Mouse (Mus musculus): ENCODE results near the gene Ecpas. TPM values are rescaled to one million over a fixed set of nuclear protein-coding genes. Genes with fewer than 3 reads are reported as not detected.

The Ecpas gene
- polyA plus RNA-seq (2014; fragmentation: Nextera tagmentation; extraction: Ambion mirVana): 40.5 and 47.2 TPM in 2 replicates

DNA sequence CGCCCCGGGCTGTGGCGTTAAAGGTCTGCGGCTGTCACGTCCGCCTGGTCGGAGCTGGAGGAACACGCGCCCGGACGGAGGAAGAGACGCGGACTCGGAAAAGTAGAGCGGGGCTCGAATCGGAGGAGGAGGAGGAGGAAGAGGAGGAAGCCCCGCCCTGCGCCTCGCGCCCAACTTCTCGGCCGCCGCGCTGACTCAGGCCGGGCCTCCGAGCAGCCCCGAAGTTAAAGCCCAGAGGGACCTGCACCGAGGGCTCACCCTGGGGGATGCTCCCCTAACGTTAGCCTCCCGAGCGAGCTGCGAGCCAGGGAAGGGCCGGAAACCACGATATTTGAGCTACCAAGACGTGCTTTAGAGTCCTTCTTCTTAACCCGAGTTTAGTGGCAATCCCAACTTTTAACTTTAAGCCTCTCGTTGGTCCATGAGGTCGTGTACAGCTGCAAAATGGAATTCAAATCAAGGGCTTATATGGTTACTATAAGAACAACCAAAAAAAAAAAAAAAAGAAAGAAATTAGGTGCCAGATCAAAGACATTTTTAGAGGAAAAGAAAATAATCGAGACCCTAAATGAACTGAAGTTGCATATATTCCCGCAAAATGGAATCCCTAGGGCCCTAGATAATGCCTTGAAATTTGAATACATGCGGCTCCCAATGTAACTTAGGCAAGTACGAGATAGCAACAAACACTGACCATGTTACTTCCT, at the start of gene Ecpas:
Gene Ecpas (minus strand): TSS at position 121 of the 707 bp plus-strand sequence.
- DNase-seq (ENCODE audit: low spot score): peak; percentile 82
- Histone ChIP-seq H3K27ac (replicated peaks; ENCODE audit: low read depth, low read length) (peak within 1 kb of the TSS; percentile 95), H3K36me3 (replicated peaks; ENCODE audit: control insufficient read depth, insufficient read depth, low read depth, low read length) (no peaks in the 10 kb centered on the region)

DNA sequence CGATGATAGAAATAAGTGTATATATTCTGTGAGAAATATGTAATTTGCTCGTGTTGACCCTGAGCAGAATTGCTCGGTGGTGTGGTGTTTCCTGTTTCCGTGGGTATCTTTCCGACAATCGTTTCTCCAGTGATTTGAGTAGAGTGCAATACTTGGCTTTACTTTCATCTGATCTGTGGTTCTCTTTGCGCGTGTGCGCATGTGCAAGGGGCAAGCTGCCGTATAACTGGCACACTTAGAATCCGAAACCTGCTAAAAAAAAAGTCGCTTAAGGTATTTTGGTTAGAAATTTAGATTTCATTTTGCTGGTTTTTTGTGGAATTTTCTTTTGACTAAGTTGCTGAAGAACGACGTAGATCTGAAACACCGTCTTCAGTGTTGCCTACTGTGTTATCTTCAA, 49.2 kb upstream of the Ecpas start:
- Histone ChIP-seq H3K27me3 (ENCODE audit: control insufficient read depth, insufficient read depth, low read length) (no peaks in the 10 kb centered on the region), H3K36me3 (replicated peaks; ENCODE audit: control insufficient read depth, insufficient read depth, low read depth, low read length) (no peaks in the 10 kb centered on the region), H3K27ac (replicated peaks; ENCODE audit: low read depth, low read length) (no peak overlapping the region), H3K4me3 (ENCODE audit: low read depth, low read length) (no peak overlapping the region), H3K9ac (replicated peaks; ENCODE audit: low read length) (no peak overlapping the region), H3K4me1 (ENCODE audit: control insufficient read depth, insufficient read depth, low read length) (no peaks in the 10 kb centered on the region), H3K9me3 (replicated peaks; ENCODE audit: control insufficient read depth, low read length) (no peaks in the 10 kb centered on the region), H3K4me2 (ENCODE audit: low read depth, low read length) (no peak overlapping the region)
- no peak for ATAC-seq (replicated peaks; ENCODE audit: insufficient number of reproducible peaks, low FRiP score, low TSS enrichment, low read depth)
- DNase-seq (ENCODE audit: low spot score): no peak
- 93% methylated on average over 15 of the region's 15 CpGs for WGBS

More for the DNA sequence above, at the start of gene Ecpas:
- H3K4me1 ChIP-seq (ENCODE audit: control insufficient read depth, insufficient read depth, low read length): no peaks in the 10 kb centered on the region
- H3K4me2 ChIP-seq (ENCODE audit: low read depth, low read length): peak within 1 kb of the TSS; percentile 61
- H3K9me3 ChIP-seq (replicated peaks; ENCODE audit: control insufficient read depth, low read length): no peaks in the 10 kb centered on the region
- H3K9ac ChIP-seq (replicated peaks; ENCODE audit: low read length): peak within 1 kb of the TSS; percentile 96
- H3K4me3 ChIP-seq (ENCODE audit: low read depth, low read length): peak within 1 kb of the TSS; percentile 93
- no peaks in the 10 kb centered on the region for H3K27me3 ChIP-seq (ENCODE audit: control insufficient read depth, insufficient read depth, low read length)
- ATAC-seq (replicated peaks; ENCODE audit: insufficient number of reproducible peaks, low FRiP score, low TSS enrichment, low read depth): peak; percentile 53
- 4% methylated on average over 43 of the region's 43 CpGs for WGBS

- no peaks in the 10 kb centered on the region for H3K27me3 ChIP-seq (ENCODE audit: control insufficient read depth, insufficient read depth, low read length)
- no peaks in the 10 kb centered on the region for H3K36me3 ChIP-seq (replicated peaks; ENCODE audit: control insufficient read depth, insufficient read depth, low read depth, low read length)
- DNase-seq (ENCODE audit: low spot score) (no peak), ATAC-seq (replicated peaks; ENCODE audit: insufficient number of reproducible peaks, low FRiP score, low TSS enrichment, low read depth) (no peak)
- no peak overlapping the region for H3K4me3 ChIP-seq (ENCODE audit: low read depth, low read length)
- H3K9me3 ChIP-seq (replicated peaks; ENCODE audit: control insufficient read depth, low read length): no peaks in the 10 kb centered on the region
- H3K4me2 ChIP-seq (ENCODE audit: low read depth, low read length): no peak overlapping the region
- 96% methylated on average over 11 of the region's 11 CpGs for WGBS
- H3K4me1 ChIP-seq (ENCODE audit: control insufficient read depth, insufficient read depth, low read length): no peaks in the 10 kb centered on the region
- H3K27ac ChIP-seq (replicated peaks; ENCODE audit: low read depth, low read length): no peak overlapping the region
- no peak overlapping the region for H3K9ac ChIP-seq (replicated peaks; ENCODE audit: low read length)
These were observed 40.1 kb upstream of the Ecpas start for GRCm38 (mm10) chr4:58952630-58953029.

DNA sequence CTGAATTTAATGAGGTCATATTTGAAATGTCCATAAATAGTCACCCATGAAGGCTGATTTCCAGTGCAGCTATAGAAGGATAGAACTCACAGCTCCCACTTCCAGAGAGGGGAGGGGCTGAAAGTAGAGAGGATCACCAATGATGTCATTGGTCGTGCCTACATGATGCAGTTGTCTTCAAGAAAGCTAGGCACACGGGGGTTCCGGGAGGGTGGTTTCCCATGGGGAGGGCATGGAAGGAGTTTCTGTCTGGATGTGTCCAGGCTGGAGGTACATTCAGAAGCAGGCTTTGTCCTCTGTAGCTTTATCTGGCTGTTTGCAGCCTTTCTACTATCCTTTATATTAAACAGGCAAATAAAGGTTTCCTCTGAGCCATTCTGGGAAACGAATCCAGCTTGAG, 35.8 kb upstream of the Ecpas start:
- ATAC-seq (replicated peaks; ENCODE audit: insufficient number of reproducible peaks, low FRiP score, low TSS enrichment, low read depth): no peak
- WGBS: 85% methylated on average over 4 of the region's 4 CpGs

GRCm38 (mm10) chr4:58944695-58945094, 32.1 kb upstream of the Ecpas start:
- H3K4me3 ChIP-seq (ENCODE audit: low read depth, low read length): peak overlapping the region; percentile 75; the same call in 1 of the 2 replicates
- no peak overlapping the region for H3K4me2 ChIP-seq (ENCODE audit: low read depth, low read length)
- DNase-seq (ENCODE audit: low spot score) (no peak), ATAC-seq (replicated peaks; ENCODE audit: insufficient number of reproducible peaks, low FRiP score, low TSS enrichment, low read depth) (no peak)
- no peaks in the 10 kb centered on the region; the same call in 1 of the 2 replicates for H3K4me1 ChIP-seq (ENCODE audit: control insufficient read depth, insufficient read depth, low read length)
- H3K27me3 ChIP-seq (ENCODE audit: control insufficient read depth, insufficient read depth, low read length): no peaks in the 10 kb centered on the region
- 74% methylated on average over 5 of the region's 5 CpGs for WGBS
- no peaks in the 10 kb centered on the region for H3K9me3 ChIP-seq (replicated peaks; ENCODE audit: control insufficient read depth, low read length)
- no peak overlapping the region for H3K27ac ChIP-seq (replicated peaks; ENCODE audit: low read depth, low read length)
- no peaks in the 10 kb centered on the region for H3K36me3 ChIP-seq (replicated peaks; ENCODE audit: control insufficient read depth, insufficient read depth, low read depth, low read length)
- H3K9ac ChIP-seq (replicated peaks; ENCODE audit: low read length): no peak overlapping the region

More for the DNA sequence above, 35.8 kb upstream of the Ecpas start:
- Histone ChIP-seq H3K4me2 (ENCODE audit: low read depth, low read length) (no peak overlapping the region), H3K4me3 (ENCODE audit: low read depth, low read length) (no peak overlapping the region), H3K27me3 (ENCODE audit: control insufficient read depth, insufficient read depth, low read length) (no peaks in the 10 kb centered on the region), H3K9ac (replicated peaks; ENCODE audit: low read length) (no peak overlapping the region), H3K9me3 (replicated peaks; ENCODE audit: control insufficient read depth, low read length) (no peaks in the 10 kb centered on the region), H3K36me3 (replicated peaks; ENCODE audit: control insufficient read depth, insufficient read depth, low read depth, low read length) (no peaks in the 10 kb centered on the region), H3K27ac (replicated peaks; ENCODE audit: low read depth, low read length) (no peak overlapping the region), H3K4me1 (ENCODE audit: control insufficient read depth, insufficient read depth, low read length) (no peaks in the 10 kb centered on the region; the same call in 1 of the 2 replicates)
- no peak for DNase-seq (ENCODE audit: low spot score)

DNA sequence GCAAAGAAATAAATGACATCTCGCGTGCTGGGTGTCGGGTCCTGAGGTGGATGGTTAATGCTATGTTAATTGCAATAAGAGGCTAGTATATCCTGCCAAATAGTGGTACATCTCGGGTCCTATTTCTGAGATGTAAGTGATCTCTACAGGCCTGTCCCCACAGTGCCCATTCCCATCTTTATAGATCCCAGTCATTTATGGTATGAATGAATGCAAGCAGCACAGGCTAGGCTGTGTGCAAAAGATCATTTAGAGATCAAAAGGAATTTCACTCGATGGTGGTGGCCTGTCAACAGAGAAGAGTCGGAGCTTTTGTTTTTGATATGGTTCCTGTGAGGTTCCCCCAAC, 31.6 kb upstream of the Ecpas start:
- Histone ChIP-seq H3K4me1 (ENCODE audit: control insufficient read depth, insufficient read depth, low read length) (no peaks in the 10 kb centered on the region; the same call in 1 of the 2 replicates), H3K9me3 (replicated peaks; ENCODE audit: control insufficient read depth, low read length) (no peaks in the 10 kb centered on the region), H3K4me2 (ENCODE audit: low read depth, low read length) (peak overlapping the region; percentile 85), H3K4me3 (ENCODE audit: low read depth, low read length) (peak overlapping the region; percentile 75), H3K27ac (replicated peaks; ENCODE audit: low read depth, low read length) (no peak overlapping the region), H3K36me3 (replicated peaks; ENCODE audit: control insufficient read depth, insufficient read depth, low read depth, low read length) (no peaks in the 10 kb centered on the region), H3K27me3 (ENCODE audit: control insufficient read depth, insufficient read depth, low read length) (no peaks in the 10 kb centered on the region), H3K9ac (replicated peaks; ENCODE audit: low read length) (peak overlapping the region; percentile 77)
- no peak for DNase-seq (ENCODE audit: low spot score)
- peak; percentile 59; the same call in 1 of the 2 replicates for ATAC-seq (replicated peaks; ENCODE audit: insufficient number of reproducible peaks, low FRiP score, low TSS enrichment, low read depth)
- 21% methylated on average over 6 of the region's 6 CpGs for whole genome bisulfite sequencing

DNA sequence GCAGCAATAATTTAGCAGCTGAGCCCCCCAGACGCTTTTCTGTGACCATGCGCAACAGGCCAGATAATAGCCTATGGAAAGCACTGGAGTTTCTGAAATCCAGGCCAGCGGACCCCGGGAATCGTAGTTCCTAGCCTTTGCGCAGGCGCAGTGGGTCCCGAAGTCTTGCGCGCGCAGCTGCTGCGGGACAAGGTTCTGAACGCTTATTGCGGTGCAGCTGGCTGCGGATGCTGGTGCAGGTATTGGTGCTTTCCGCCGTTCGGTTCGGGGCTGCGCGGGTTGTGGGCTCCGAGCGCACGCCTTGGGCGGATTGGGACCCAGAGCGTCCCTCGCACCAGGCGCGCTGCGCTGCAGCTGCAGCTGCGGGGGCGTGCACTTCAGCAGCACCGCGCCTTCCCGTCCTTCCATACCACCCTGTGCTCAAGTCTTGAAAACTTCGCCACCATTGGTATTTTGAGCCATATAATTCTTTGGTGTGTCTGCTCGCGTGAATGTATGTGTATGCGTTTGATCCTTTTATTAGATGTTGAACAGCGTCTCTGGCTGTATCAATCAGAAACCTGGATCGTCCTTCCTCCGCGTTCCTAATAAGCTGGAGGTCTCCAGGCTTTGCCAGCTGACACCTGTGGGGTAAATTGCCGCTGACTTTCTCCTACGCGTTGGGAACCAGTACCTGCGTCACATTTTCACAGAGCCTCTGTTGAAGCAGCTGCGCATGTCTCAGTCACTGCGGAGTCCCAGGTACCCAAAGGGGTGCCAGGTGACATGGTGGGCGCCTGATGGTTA, 31.1 kb upstream of the Ecpas start, which contains the start of gene Zkscan16:
Gene Zkscan16 (plus strand): TSS at position 209 of the 786 bp plus-strand sequence.
- no peaks in the 10 kb centered on the region; the same call in 1 of the 2 replicates for H3K4me1 ChIP-seq (ENCODE audit: control insufficient read depth, insufficient read depth, low read length)
- DNase-seq (ENCODE audit: low spot score) (peak; percentile 96), ATAC-seq (replicated peaks; ENCODE audit: insufficient number of reproducible peaks, low FRiP score, low TSS enrichment, low read depth) (peak; percentile 84)
- H3K9ac ChIP-seq (replicated peaks; ENCODE audit: low read length): peak within 1 kb of the TSS; percentile 77
- H3K36me3 ChIP-seq (replicated peaks; ENCODE audit: control insufficient read depth, insufficient read depth, low read depth, low read length): no peaks in the 10 kb centered on the region
- WGBS: under 1% methylated on average over 50 of the region's 50 CpGs
- no peaks in the 10 kb centered on the region for H3K9me3 ChIP-seq (replicated peaks; ENCODE audit: control insufficient read depth, low read length)
- H3K4me3 ChIP-seq (ENCODE audit: low read depth, low read length): peak within 1 kb of the TSS; percentile 75
- H3K27me3 ChIP-seq (ENCODE audit: control insufficient read depth, insufficient read depth, low read length): no peaks in the 10 kb centered on the region
- peak within 1 kb of the TSS; percentile 85 for H3K4me2 ChIP-seq (ENCODE audit: low read depth, low read length)
- no peak within 1 kb of the TSS for H3K27ac ChIP-seq (replicated peaks; ENCODE audit: low read depth, low read length)
